Mouse (Mus musculus) neural tube, embryonic 15.5 days (tissue): ENCODE measurements at regions not wholly inside any gene's neighbourhood (a gene's known extent, or its start where the extent isn't known, plus 50 kb on each side); places are given as distances from the start of the nearest gene placed in this dataset.

ENCODE experiments used
- ATAC-seq: fragments of 200-750 bp; cut with Nextera tagmentation; 2 replicates; pipeline ENCODE4 v1.8.0; 2017; ENCODE audit warnings: mild to moderate bottlenecking, moderate TSS enrichment, moderate library complexity; ENCODE audit not compliant: low FRiP score
- H3K27ac ChIP-seq: fragments of 300-500 bp; sonication (generic); replicated peaks from 2 replicates; pipeline ENCODE4 v1.5.1; 2015; ENCODE audit warnings: mild to moderate bottlenecking, inconsistent platforms
- H3K27me3 ChIP-seq: fragments of 300-500 bp; sonication (generic); replicated peaks from 2 replicates; pipeline ENCODE4 v1.6.1; 2015; ENCODE audit warnings: inconsistent platforms
- H3K36me3 ChIP-seq: fragments of 300-500 bp; sonication (generic); 2 replicates; pipeline ENCODE4 v1.6.1; 2015; ENCODE audit warnings: inconsistent platforms
- H3K4me1 ChIP-seq: fragments of 300-500 bp; sonication (generic); 2 replicates; pipeline ENCODE4 v1.6.1; 2015; ENCODE audit warnings: inconsistent platforms
- H3K4me2 ChIP-seq: fragments of 300-500 bp; sonication (generic); 2 replicates; pipeline ENCODE4 v1.6.1; 2015; ENCODE audit warnings: inconsistent platforms, mild to moderate bottlenecking, moderate library complexity
- H3K4me3 ChIP-seq: fragments of 300-500 bp; sonication (generic); replicated peaks from 2 replicates; pipeline ENCODE4 v1.5.1; 2015; ENCODE audit warnings: mild to moderate bottlenecking, inconsistent platforms
- H3K9ac ChIP-seq: fragments of 300-500 bp; sonication (generic); replicated peaks from 2 replicates; pipeline ENCODE4 v1.6.1; 2015; ENCODE audit warnings: mild to moderate bottlenecking, inconsistent platforms
- H3K9me3 ChIP-seq: fragments of 300-500 bp; sonication (generic); replicated peaks from 2 replicates; pipeline ENCODE4 v1.6.1; 2016; ENCODE audit warnings: inconsistent platforms
- WGBS: fragments of 180-500 bp; shearing (Covaris S2); methylation state at CpG from one replicate; pipeline ENCODE4 v1.1.7; 2015; ENCODE audit warnings: mixed read lengths; 5-methylcytosine and 5-hydroxymethylcytosine counted together

DNA sequence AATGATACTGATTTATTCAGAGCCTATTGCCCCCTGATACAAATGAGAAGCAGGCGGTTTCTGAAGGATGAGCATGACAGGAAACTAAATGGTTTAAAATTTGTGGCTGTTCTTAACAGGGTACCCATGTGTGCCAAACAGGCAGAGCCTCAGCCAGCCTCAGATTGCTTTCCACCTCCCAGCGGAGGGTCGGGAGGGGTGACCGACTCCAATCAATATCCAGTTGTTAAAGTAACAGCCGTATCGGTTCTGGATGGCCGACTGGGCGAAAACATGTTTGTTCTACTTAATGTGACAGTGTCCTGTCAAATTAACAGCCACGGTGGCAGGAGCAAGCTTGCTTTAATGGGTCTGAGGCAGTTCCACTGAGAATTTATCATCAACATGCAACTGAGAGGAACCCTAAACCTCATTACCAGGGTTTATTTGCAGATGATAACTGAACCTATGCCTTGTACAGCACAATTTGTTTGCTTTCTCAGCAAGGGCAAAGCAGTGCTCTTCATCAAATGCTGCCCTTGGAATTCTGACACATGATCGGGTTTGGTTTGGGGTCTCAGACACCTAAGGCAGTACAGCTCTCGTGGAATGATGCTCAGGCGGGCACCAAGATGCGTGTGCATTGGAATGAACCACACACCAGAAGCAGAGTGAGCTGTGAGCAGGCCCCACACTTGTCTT lies 107.5 kb upstream of the Gas2 start:
- Histone ChIP-seq H3K4me2 (no peak overlapping the region), H3K36me3 (no peaks in the 10 kb centered on the region), H3K4me1 (peaks cover 22% of the 10 kb centered on the region), H3K9me3 (no peaks in the 10 kb centered on the region), H3K27ac (peak overlapping the region; percentile 42), H3K27me3 (no peaks in the 10 kb centered on the region), H3K4me3 (no peak overlapping the region), H3K9ac (no peak overlapping the region)
- 17% methylated on average over 13 of the region's 13 CpGs for WGBS
- ATAC-seq: peak; percentile 56; the same call in 1 of the 2 replicates

DNA sequence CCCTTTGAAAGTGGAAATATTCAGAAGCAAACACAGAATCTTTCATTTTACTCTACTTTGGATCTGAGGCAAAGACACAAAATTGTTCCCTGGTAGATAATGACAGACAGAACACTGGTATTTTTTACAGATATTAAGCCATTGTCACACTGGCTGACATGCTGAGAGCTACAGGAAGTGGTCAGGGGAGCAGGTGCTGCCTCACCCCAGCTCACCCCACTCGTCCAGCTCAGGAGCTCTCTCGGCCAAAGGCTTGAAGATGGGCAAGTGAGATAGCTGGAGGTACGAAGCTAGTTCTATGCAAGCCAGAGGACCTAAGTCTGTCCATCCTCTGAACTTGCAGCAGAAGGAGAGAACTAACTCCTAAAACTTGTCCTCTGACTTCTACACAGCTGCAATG lies 105.6 kb upstream of the Gas2 start:
- H3K9ac ChIP-seq: no peak overlapping the region
- 73% methylated on average over 3 of the region's 3 CpGs for WGBS
- no peak for ATAC-seq
- no peaks in the 10 kb centered on the region for H3K36me3 ChIP-seq
- peaks cover 11% of the 10 kb centered on the region for H3K4me1 ChIP-seq
- no peaks in the 10 kb centered on the region for H3K9me3 ChIP-seq
- H3K27ac ChIP-seq: no peak overlapping the region
- H3K4me2 ChIP-seq: no peak overlapping the region
- no peaks in the 10 kb centered on the region for H3K27me3 ChIP-seq
- H3K4me3 ChIP-seq: no peak overlapping the region

DNA sequence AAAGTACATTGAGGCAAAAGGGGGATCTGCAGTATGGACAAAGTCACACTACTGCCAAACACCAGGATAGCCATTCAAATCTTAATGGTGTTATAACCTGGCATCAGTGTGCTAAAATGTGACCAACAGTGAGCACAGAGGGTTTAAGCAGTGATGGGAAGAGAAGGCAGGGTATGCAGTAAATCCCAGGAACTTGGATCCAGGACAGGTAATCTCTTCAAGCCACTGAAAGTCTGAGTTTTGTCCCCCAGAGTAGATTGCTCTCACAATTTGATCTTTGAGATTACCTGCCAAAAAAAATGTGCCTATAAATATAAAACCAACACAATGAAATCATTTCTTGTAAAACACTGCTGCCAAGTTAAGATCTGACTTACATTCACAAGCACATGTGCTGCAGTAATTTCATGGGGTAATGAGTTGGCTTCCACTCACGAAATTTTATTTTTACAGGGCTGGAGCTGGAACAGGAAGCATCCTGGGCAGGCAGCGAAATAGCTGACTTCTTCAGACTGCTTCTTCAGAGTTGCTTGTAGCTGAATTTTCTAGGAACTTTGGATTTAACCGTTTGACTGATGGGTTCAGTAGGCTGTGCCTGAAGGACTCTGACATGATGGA lies 102.2 kb upstream of the Gas2 start:
- WGBS: 74% methylated on average over 3 of the region's 3 CpGs
- Histone ChIP-seq H3K4me3 (no peak overlapping the region), H3K4me1 (peaks cover 4% of the 10 kb centered on the region), H3K9ac (no peak overlapping the region), H3K27me3 (no peaks in the 10 kb centered on the region), H3K36me3 (no peaks in the 10 kb centered on the region), H3K4me2 (no peak overlapping the region), H3K27ac (no peak overlapping the region), H3K9me3 (peaks cover 4% of the 10 kb centered on the region; the same call in 1 of the 2 replicates)
- ATAC-seq: no peak

DNA sequence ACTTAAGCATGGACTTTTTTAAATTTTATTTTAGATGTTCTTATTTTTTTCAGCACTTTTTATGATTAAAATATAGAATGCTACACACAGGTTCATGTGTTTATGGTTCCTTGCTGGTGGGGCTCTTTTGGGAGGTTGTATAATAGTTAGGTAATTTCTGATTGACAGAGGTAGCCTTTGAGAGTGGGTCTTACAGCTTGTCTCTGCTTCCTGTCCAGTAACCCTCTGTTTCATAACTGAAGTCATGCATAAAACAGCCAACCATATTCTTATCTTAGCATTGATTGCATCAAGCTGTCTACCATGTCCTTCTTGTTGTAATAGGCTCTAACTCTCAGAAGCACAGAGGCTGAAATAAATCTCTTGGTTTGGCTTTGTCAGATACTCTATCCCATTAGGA lies 94.7 kb upstream of the Gas2 start:
- Histone ChIP-seq H3K27me3 (no peaks in the 10 kb centered on the region), H3K4me3 (no peak overlapping the region), H3K4me1 (peaks cover 5% of the 10 kb centered on the region), H3K36me3 (no peaks in the 10 kb centered on the region), H3K9me3 (peaks cover 4% of the 10 kb centered on the region; the same call in 1 of the 2 replicates), H3K4me2 (no peak overlapping the region), H3K27ac (no peak overlapping the region), H3K9ac (no peak overlapping the region)
- no peak for ATAC-seq

DNA sequence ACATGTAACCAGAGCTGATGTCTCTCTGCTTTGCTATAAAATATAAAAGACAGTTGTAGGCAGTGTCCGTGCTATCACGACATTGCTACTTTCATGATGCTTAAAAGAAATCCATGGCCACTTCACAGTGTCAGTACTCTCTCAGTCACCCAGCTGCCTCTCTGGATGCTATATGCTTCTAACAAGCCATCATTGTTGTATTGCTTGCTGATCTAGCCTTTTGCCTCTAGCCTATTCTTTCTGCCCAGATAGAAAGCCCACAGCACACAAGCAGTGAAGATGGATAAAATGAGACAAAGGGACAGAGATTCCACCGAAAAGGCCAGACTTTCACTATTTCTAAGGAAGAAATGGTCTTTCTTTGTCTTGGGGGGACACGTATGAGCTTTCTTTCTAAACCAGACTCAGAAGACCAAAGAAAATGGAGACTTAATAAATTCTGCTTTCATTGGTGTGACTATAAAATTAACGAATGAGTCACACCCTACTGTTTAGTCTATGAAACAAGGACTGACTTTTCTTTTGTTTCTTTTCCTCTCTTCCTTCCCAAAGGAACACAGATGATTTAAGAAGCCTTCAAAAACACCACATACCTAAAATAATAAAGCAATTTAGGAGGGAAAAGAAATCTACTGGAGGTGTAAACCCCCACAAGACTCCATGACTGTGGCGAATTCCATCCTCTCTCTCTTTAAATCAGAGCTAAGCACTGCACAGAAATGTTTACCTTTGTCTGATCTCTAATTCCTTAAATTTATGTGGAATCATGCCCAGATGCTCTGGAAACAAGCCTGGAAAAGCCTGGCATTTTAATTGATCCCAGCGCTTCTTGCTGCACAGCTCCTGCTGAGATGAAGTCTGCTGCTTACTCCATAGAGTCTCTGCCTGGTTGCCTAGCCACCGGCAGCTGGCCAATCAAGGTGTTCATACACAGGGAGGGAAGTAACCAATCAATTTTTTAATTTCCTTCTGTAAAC lies 89.6 kb upstream of the Gas2 start:
- WGBS: 21% methylated on average over 8 of the region's 8 CpGs
- no peaks in the 10 kb centered on the region for H3K9me3 ChIP-seq
- no peak overlapping the region for H3K4me3 ChIP-seq
- H3K27me3 ChIP-seq: no peaks in the 10 kb centered on the region
- H3K36me3 ChIP-seq: no peaks in the 10 kb centered on the region
- no peak overlapping the region for H3K9ac ChIP-seq
- peaks cover 14% of the 10 kb centered on the region for H3K4me1 ChIP-seq
- peak overlapping the region; percentile 42 for H3K4me2 ChIP-seq
- H3K27ac ChIP-seq: peak overlapping the region; percentile 71
- peak; percentile 94 for ATAC-seq

DNA sequence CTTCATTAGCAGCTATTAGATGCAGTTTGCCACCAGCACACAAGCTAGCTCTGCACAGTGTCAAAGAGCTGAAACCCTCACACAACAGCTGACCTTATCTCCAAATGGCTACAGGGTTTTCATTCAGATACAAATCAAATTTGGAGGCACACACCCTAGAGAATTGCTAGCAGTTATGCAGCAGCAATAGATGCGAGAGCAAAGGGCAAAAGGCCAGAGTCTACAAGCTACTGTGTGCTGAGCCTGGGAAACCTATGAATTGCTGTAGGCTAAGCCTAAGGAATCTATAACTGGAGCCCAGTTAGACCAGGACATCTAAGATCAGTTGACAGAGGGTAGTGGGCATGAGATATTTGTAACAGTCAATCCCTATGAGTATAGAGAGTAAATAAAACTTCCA lies 85.8 kb upstream of the Gas2 start:
- no peak overlapping the region for H3K9ac ChIP-seq
- no peak for ATAC-seq
- peaks cover 14% of the 10 kb centered on the region for H3K4me1 ChIP-seq
- no peaks in the 10 kb centered on the region for H3K36me3 ChIP-seq
- H3K27me3 ChIP-seq: no peaks in the 10 kb centered on the region
- no peak overlapping the region for H3K4me3 ChIP-seq
- no peaks in the 10 kb centered on the region for H3K9me3 ChIP-seq
- H3K27ac ChIP-seq: no peak overlapping the region
- no peak overlapping the region for H3K4me2 ChIP-seq
- 58% methylated on average over 1 of the region's 1 CpGs for WGBS

DNA sequence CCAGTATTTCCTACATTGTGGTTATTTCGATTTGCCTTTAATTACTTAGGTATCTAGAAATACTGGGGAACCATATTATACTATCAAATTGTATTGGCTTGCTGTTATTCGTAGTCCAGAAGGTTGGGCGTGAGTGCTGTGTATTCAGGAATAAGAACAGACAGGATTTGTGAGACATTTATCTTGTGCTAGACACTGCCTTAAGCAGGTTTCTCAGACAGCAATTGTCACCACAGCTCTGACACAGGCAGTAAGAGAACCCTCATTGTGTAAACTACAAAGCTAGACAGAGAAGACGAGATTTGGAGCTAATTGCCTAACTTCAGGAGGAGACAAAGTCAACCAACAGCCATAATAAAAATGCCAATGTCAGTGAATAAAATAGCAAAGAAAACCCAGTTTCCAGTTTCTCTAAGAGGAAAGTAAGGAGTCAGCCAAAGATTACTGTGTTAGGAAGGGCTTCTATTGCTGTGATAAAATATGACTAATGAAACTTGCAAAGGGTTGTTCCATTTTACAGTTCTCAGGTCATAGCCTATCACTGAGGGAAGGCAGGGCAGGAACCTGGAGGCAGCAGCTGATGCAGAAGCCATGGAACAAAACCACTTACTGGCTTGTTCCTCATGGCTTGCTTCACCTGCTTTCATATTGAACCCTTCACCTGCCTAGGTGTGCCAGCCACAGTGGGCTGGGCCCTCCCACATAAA lies 78.6 kb upstream of the Gas2 start:
- Histone ChIP-seq H3K4me1 (peaks cover 10% of the 10 kb centered on the region), H3K4me2 (no peak overlapping the region), H3K27ac (no peak overlapping the region), H3K27me3 (no peaks in the 10 kb centered on the region), H3K9me3 (no peaks in the 10 kb centered on the region), H3K36me3 (no peaks in the 10 kb centered on the region), H3K9ac (no peak overlapping the region), H3K4me3 (no peak overlapping the region)
- WGBS: 43% methylated on average over 4 of the region's 4 CpGs
- ATAC-seq: no peak

DNA sequence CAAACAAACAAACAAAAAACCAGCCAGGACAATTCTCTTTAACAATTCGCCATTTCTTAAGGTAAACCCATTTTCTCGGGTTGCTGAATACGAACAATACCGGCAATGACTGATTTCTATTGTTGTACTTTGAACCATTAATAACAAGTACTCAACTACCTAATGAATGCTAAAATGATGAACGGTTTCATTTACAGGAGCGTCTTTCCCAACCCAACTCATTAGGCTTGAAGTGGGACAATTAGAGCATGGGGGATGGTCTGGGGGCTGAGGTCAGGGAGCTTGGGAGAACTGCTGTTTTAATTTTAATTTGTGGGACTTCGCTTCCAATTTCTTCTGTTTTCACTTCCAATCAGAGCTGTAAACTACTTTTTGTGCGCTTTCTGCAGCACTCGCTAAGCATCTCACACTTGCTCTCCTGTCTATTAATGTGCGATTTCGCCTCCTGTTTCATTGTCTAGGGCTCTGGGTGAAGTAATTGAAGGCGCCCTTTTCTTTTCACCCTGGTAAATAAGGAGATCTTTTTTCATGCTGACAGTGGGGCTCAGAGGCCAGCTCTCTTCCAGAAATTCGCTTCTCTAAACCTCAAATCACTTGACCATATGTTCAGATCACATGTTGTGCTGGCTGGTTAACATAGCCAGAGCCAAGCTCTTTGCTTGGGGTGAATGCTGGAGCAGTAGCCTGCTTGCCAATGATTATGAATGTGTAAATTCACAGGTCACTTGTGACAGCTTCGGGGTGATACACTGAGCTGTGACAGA lies 77.7 kb upstream of the Gas2 start:
- Histone ChIP-seq H3K9me3 (no peaks in the 10 kb centered on the region), H3K27ac (peak overlapping the region; percentile 23; the same call in 1 of the 2 replicates), H3K4me2 (peak overlapping the region; percentile 16), H3K4me1 (peaks cover 10% of the 10 kb centered on the region), H3K27me3 (no peaks in the 10 kb centered on the region), H3K36me3 (no peaks in the 10 kb centered on the region), H3K9ac (no peak overlapping the region), H3K4me3 (no peak overlapping the region)
- ATAC-seq: peak; percentile 53
- 29% methylated on average over 14 of the region's 14 CpGs for WGBS

DNA sequence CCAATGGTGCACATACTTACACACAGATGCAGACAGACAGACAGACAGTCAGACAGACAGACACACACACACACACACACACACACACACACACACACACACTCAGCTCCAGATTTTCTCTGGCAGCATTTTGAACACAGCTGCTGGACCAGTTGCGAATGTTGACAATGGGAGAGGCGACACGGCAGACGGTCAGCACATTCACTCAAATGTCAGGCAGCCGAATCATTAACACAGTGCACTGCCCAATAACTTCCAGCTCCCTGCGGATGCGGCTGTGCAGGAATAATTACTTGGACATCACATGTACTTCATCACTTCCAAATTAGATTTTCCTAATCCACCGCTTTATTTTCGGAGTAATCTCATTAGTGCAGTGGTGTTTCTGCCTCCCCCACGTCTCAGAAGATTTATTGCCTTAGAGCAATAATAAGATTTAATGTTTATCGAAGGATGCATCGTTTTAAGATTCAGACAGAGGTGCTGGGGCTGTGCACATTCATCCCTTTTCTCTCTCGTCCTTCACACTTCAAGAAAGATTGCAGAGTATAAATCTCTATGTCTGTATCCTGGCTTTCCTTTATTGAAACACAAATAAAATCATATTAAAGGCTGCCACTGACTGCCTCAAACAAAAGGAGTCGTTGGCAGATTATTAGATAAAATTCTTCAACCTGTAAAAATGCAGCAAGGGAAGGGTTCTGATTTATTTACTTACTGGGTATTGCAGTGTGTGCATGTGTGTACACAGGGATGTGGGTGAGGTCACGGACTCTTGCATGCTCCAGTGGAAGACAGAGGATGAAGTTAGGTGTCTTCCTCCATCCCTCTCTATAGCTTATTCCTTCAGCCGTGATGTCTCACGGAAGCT lies 70.9 kb upstream of the Gas2 start:
- no peaks in the 10 kb centered on the region for H3K9me3 ChIP-seq
- 26% methylated on average over 17 of the region's 17 CpGs for WGBS

DNA sequence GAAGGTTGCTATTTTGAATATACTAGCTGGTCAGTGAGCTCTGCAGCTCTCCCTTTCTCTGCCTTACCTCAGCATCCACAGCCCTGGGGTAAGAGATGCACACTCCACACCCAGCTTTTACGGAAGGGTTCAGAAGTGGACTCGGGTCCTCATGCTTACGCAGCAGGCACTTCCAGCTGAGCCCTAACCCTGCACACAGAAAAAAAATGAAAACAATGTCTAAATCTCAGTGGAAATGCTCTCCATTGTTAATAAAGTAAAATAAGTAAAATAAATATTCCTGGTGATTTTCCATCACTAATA lies 70.3 kb upstream of the Gas2 start:
- H3K4me3 ChIP-seq: no peak overlapping the region
- no peaks in the 10 kb centered on the region for H3K27me3 ChIP-seq
- peak overlapping the region; percentile 37 for H3K4me2 ChIP-seq
- ATAC-seq: peak; percentile 21; the same call in 1 of the 2 replicates
- WGBS: 40% methylated on average over 3 of the region's 3 CpGs
- H3K9ac ChIP-seq: peak overlapping the region; percentile 18; the same call in 1 of the 2 replicates
- H3K9me3 ChIP-seq: no peaks in the 10 kb centered on the region
- H3K27ac ChIP-seq: peak overlapping the region; percentile 69
- peaks cover 3% of the 10 kb centered on the region for H3K4me1 ChIP-seq
- H3K36me3 ChIP-seq: no peaks in the 10 kb centered on the region

More for the DNA sequence above, 70.9 kb upstream of the Gas2 start:
- peaks cover 3% of the 10 kb centered on the region for H3K4me1 ChIP-seq
- peak overlapping the region; percentile 37 for H3K4me2 ChIP-seq
- H3K9ac ChIP-seq: peak overlapping the region; percentile 18; the same call in 1 of the 2 replicates
- H3K4me3 ChIP-seq: no peak overlapping the region
- ATAC-seq: peak; percentile 75
- H3K27ac ChIP-seq: peak overlapping the region; percentile 69
- H3K27me3 ChIP-seq: no peaks in the 10 kb centered on the region
- no peaks in the 10 kb centered on the region for H3K36me3 ChIP-seq
